Mouse (Mus musculus): ENCODE measurements around the gene Gm21797.
"Not testable (repeated sequence)": the region's sequence is repeated elsewhere in the genome, so short reads cannot be mapped to it uniquely, and the experiment has no call there.

The Gm21797 gene

DNA sequence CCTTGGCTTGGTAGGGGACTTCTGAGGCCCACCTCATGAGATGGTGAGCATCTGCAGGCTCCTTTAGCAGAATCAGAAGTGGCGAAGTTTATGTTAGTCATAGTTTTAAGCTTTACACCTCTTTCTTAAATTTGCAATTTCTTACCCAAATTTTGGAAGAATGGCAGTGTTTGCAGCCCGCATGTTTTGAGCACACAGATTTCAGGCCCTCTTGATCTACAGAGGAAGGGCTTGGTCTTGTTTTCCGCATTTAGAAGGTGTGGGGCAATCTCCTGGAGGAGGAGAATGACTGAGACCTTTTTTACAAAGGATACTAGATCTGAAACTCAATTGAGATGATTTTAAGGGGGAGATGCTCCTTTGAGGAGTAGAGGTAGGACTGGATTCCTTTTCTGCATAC, at the start of gene Gm21797:
Gene Gm21797 (minus strand): TSS at position 101 of the 400 bp plus-strand sequence.
- DNase-seq (ENCODE audit: low read depth, low spot score) = not testable (repeated sequence)

DNA sequence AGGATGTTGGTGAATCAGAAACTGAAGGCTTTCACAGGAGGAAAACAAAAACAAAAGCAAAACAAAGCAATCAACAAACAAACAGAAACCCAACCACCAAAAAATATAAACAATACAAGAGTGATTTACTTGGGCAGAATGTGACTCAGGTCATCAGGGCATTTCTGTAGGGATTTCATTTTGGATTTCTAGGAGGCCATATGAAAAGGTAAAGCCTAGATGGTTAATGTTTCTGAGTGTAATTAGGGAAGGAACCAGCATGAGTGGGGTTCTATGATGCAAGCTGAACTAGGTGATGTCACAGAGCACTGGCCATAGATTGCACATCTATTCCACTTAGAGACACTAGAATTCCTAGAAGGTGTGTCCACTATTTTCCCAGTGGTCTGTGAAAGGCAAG, 29.0 kb upstream of the Gm21797 start, which contains the start of gene Gm20795:
Gene Gm20795 (plus strand): TSS at position 301 of the 400 bp plus-strand sequence.
- not testable (repeated sequence) for DNase-seq (ENCODE audit: low read depth, low spot score)

Measured in skeletal muscle tissue, adult 2 months (tissue).